Mouse (Mus musculus) kidney, adult 11 months (tissue): Measurements from ENCODE around the gene Cdh8.

Source experiments
- DNase-seq: peaks from one replicate; pipeline ENCODE4 v3.0.0; 2022

The Cdh8 gene

GRCm38 (mm10) chr8:99415966-99416781 lies at the start of gene Cdh8:
Gene Cdh8, minus strand, starts transcription at chr8:99416471.
- no peak for DNase-seq

DNA sequence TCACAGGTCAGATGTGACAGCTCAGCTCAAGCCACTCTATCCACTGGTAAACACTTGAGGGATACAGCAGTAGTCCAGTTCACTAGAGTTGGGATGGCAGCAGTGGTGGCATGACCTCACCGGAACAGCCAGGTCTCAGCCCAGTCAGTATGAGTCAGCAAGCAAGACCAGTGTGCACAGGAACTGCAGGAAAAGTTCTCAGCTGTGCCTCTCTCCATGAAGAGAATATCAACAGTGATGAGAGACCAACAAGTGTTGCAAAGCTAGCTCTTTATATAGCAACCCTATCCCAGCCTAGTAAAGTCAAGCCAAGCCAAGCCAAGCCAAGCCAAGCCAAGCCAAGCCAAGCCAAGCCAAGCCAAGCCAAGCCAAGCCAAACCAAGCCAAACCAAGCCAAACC lies 30.2 kb upstream of the Cdh8 start:
- no peak for DNase-seq

DNA sequence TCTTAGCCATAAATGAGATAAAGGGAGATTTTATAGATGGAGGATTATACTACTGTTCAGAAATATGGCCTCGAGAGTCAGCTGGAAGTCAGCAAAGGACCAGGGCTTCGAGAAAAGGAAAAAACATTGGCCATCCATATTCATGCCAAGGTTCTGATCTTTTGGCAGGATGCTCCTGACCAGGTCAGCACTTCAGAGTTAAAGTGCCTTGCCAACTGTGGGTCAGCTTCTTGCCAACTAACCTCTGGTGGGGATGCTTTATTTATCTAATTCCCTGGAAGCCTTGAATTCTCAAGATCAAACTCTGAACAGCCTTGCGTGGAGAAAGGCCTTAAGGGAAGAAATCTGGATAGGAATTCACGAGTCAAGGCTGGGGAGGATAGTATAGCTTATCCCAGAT lies 9.6 kb upstream of the Cdh8 start:
- no peak for DNase-seq

GRCm38 (mm10) chr8:99421516-99421915 lies 5.2 kb upstream of the Cdh8 start:
- no peak for DNase-seq

- DNase-seq = no peak
Observed at GRCm38 (mm10) chr8:99419726-99420125, 3.5 kb upstream of the Cdh8 start.

DNA sequence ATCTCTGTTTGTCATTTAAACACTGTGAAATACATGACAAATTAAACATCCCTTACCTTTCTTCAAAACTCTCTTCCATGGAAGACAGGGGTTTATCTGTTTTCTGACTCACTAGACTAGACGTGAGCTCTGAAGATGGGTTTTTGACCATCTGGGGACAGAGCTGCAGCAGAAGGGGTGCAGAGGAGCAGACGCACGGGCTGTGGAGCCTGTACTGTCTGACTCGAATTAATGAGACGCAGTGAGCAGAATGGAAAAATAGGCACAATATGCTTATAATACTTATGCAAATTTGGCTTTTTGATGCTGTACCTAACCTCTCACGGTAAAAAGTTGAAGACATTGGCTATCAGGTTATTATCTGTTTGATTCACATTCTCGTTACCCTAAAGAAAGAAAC lies 1.2 kb upstream of the Cdh8 start:
- no peak for DNase-seq

DNA sequence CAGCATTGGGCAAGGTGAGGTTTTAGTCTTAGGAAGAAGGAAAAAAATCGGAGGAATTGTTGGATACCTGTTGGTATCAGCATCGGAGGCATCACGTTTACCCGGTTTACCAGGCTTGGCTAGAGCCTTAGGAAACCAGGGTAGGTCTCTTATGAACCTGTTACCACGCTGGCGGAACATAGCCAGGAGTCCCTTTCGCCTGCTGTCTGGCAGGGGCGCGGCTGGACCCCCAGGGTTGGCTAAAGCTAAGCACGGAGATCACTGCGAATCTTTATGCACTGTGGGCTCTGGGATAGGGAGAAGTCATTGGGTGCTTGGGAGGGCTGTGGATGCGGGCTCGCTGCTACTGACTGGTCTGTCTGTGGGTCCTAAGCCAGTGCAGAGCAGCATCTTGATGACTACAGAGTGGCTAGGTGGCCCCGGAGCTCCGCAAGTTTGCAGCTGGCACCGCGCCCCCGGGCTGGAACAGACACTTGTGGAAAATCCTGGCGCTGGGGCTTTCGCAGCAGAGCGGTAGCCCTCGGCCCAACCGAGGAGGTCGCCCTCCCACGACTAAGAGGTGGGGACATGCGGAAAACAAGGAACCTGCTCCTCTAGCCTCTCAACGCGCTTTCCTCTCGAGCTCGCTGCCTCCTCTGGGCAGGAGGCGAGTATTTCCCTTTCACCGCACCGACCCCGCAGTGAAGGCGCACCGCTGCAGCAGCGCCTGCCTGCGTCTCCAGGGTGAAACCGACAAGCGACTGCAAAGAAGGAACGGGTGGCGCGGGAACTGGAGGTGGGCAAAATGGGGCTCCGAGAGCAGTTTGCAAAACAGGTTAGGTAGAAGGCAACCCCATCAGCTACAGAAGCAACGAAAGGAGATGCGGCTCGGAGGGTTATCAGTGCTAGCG lies 950 bp downstream of the Cdh8 start:
- no peak for DNase-seq

- DNase-seq = no peak
Observed at GRCm38 (mm10) chr8:99414483-99414921, 1.8 kb downstream of the Cdh8 start.

- DNase-seq = no peak
Observed at GRCm38 (mm10) chr8:99413877-99414482, 2.3 kb downstream of the Cdh8 start.

DNA sequence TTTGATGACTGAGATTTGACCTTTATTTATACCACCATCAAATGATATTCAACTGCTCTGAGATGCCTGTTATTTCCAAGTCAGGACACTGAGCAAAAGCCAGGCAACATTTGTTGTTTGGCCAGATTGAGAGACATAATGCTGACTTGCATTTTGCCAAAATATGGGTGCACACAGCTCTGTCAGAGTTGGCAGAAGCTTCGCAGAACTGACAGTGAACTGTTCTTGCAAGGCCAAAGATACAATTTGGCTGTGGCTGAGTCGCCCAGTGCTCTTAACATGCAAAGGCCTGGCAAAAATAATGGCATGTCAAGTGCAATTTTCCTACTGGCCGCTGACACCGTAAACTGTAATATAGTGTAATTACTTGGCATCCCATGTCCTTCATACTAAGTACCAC lies 22.4 kb downstream of the Cdh8 start:
- DNase-seq = no peak

GRCm38 (mm10) chr8:99370104-99370503 lies 46.2 kb downstream of the Cdh8 start:
- DNase-seq = no peak

GRCm38 (mm10) chr8:99369166-99369565 lies 47.1 kb downstream of the Cdh8 start:
- no peak for DNase-seq

DNA sequence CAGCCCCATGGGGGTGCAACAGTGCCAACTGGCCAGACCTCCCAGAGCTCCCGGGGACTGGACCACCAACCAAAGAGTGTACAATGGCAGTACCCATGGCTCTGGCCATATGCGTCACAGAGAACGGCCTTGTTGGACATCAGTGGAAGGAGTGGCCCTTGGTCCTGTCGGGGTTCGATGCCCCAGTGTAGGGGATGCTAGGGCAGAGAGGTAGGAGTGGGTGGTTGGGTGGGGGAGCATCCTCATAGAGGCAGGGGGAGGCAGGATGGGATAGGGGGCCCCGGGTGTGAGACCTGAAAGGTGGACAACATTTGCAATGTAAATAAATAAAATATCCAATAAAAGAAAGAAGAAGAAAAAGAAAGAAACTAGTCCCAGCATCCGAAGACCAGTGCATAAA lies 47.8 kb downstream of the Cdh8 start:
- DNase-seq = no peak

GRCm38 (mm10) chr8:99353923-99354322 lies 62.3 kb downstream of the Cdh8 start:
- no peak for DNase-seq

DNA sequence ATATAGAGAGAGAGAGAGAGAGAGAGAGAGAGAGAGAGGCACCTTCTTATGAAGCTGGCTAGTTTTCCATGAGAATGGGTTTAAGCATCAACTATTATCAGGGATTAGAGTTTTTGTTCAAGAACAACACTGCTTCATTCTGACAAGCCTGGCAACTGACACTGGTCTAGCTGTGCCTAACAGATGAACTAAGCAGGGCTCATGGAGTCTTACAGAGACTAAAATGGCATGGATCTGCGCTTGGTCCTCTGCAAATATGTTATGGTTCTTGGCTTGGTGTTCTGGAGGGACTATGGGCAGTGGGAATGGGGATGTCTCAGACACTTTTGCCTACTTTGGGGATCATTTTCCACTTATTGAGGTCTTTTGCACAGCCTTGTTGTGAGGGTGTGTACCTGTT lies 63.0 kb downstream of the Cdh8 start:
- no peak for DNase-seq

DNA sequence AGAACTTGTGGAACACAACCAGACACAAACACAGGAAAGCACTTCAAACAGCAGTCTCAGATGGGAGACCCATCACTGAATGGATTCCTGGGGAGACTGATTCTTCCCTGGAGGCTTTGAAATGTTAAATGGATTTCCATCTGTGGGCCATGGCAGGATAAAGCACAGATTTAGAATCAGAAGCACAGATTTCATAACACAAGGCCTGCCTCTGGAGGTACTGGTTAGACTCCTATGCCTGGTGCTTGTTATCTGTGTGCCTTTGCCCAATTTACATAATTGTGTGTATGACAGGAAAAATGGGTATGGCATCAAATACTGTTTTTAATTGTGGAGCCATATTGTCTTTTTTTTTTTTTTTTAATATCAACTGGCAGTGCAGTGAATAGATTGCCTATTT lies 66.8 kb downstream of the Cdh8 start:
- no peak for DNase-seq

GRCm38 (mm10) chr8:99348618-99349017 lies 67.7 kb downstream of the Cdh8 start:
- no peak for DNase-seq

DNA sequence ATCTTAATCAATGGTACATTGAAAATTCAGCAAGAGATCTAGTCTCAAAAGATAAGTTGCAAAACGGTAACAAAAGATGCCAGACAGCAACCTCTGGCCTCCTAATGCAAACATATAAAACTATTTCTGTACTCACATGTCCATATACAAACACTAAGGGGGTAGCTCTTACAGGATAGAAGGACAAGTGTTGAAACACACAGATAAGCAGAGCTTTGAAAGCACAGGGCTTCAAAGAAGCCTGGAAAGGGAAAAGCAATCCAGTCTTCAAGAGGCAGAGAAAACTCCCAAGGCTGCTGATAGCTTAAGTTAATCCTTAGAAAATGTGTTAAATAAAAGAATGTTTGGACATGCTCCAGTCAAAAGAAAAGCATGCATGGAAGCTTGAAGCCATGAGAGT lies 77.0 kb downstream of the Cdh8 start:
- no peak for DNase-seq

- DNase-seq = no peak
Observed at GRCm38 (mm10) chr8:99327559-99327958, 88.7 kb downstream of the Cdh8 start.

DNA sequence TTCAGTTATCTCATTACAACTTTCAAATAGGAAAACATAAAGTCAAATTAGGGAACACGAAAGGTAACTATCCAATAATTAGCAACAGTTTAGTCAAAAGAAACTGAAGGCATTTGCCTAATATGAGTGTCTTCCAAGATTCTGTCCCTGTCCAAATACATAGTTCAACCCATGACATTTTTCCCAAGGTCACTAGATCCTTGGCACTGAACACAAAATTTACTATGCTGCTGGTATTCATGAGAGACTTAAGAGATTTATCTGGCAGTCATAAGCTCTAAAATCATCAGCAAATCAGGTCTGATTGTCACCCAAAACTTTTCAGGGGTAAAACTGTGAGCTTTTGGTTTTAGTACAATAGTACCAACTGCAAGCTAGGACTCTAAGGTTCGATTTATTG lies 101.7 kb downstream of the Cdh8 start:
- no peak for DNase-seq

- DNase-seq = no peak
Observed at GRCm38 (mm10) chr8:99304184-99304583, 112.1 kb downstream of the Cdh8 start.

DNA sequence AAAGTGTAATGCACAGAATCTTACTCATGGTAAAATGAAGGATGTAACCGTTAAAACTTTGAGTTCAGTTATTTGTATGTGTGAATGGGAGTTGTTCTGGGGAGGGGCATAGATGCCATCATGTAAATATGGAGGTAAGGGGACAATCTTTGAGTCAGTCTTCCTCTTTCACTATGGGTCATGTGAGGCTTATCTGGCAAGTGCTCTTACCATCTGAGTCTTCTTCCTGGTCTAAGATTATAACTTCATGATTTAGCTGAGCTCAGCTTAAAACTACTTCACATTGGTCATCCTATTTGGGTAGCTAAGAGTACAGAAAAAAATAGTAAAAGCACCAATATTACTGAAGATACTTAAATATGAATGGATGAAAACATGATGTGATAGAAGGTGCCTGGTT lies 126.1 kb downstream of the Cdh8 start:
- no peak for DNase-seq

GRCm38 (mm10) chr8:99285103-99285502 lies 131.2 kb downstream of the Cdh8 start:
- no peak for DNase-seq

GRCm38 (mm10) chr8:99280375-99280774 lies 135.9 kb downstream of the Cdh8 start:
- DNase-seq = no peak
